Mouse (Mus musculus) MEL (cell line): ENCODE measurements at regions not wholly inside any gene's neighbourhood (a gene's known extent, or its start where the extent isn't known, plus 50 kb on each side); places are given as distances from the start of the nearest gene placed in this dataset.

Experiments used
- EP300 ChIP-seq, 2 experiments: IDR thresholded peaks; 2 replicates each; pipeline ENCODE4 v1.6.1; 2011; ENCODE audit warnings: improper control_type of control experiment in 2 of 2, low read length in 2 of 2, low read depth in 1 of 2, mild to moderate bottlenecking in 1 of 2
- RAD21 ChIP-seq: IDR thresholded peaks from 2 replicates; pipeline ENCODE4 v1.6.1; 2011; ENCODE audit warnings: mild to moderate bottlenecking, low read depth, low read length, improper control_type of control experiment
- RCOR1 ChIP-seq: IDR thresholded peaks from 2 replicates; pipeline ENCODE4 v1.6.1; 2012; ENCODE audit warnings: low read depth, mild to moderate bottlenecking, inconsistent platforms, low read length, improper control_type of control experiment
- USF1 ChIP-seq: IDR thresholded peaks from 2 replicates; pipeline ENCODE4 v1.6.1; 2014; ENCODE audit warnings: low read depth, mild to moderate bottlenecking, inconsistent platforms, low read length, improper control_type of control experiment, moderate library complexity
- ZNF384 ChIP-seq: IDR thresholded peaks from 2 replicates; pipeline ENCODE4 v1.6.1; 2012; ENCODE audit warnings: low read depth, mild to moderate bottlenecking, inconsistent platforms, low read length, improper control_type of control experiment

DNA sequence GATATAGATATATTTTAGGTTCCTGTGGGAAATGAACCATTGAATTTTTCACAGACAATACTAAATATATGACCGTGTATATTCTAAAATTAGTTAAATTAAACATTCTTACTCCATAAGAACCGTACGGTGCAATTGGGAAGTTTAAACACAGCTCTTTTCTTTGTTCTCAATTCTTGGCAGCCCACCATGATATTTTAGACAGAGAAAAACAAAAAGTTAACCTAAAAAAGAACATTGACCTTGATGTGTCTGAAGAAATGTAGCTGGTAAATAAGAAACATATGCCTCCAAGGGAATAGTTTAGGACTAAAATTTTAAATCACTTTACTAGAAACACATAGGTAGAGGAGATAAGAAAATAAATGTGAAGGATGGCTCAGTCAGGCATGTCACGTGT, 68.6 kb upstream of the Gm6993 start:
- TF ChIP-seq RCOR1, result no peak
- TF ChIP-seq USF1, result no peak
- TF ChIP-seq EP300 (IDR thresholded peaks at IDR 0.05; ENCODE audit: low read depth in 1 of 2, low read length in 2 of 2), result no peak
- TF ChIP-seq ZNF384, result no peak
- TF ChIP-seq RAD21, result no peak
